Mouse (Mus musculus): ENCODE results near the gene Fez2. TPM values are rescaled to one million over a fixed set of nuclear protein-coding genes. Genes with fewer than 3 reads are reported as not detected.

Fez2 gene
- polyA plus RNA-seq, 2 experiments = 33.6 to 44.1 TPM

DNA sequence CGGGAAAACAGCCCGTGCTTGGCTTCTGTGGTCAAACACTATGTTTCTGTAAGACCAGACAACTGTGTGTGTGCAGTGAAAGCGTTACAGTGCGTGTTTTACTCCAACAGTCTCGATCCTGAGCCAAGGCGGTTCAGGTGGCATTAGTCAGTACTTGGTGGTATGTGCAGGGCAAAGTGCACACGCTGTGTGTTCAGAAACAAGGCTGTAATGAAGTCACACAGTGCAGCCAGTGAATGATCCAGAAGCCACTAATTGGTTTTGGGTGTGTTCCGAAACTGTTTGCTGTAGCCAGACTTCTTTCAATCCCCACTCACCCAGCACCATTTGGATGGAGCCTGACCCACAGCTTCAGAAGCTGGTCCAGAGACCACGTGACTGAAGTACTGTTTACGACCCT, 9.6 kb downstream of the Fez2 start:
- Histone ChIP-seq H3K4me1 (ENCODE audit: control insufficient read depth, insufficient read depth, low read length) (peaks cover 3% of the 10 kb centered on the region; the same call in 1 of the 2 replicates), H3K4me2 (replicated peaks; ENCODE audit: low read depth, low read length, severe bottlenecking) (no peak overlapping the region), H3K36me3 (ENCODE audit: control insufficient read depth, insufficient read depth, low read length) (peaks cover 18% of the 10 kb centered on the region), H3K9me3 (ENCODE audit: control insufficient read depth, low read length) (no peaks in the 10 kb centered on the region), H3K9ac (ENCODE audit: low read depth, low read length, severe bottlenecking) (no peak overlapping the region), H3K27ac (replicated peaks; ENCODE audit: low read depth, low read length) (no peak overlapping the region), H3K4me3 (replicated peaks; ENCODE audit: low read length) (no peak overlapping the region), H3K27me3 (ENCODE audit: control insufficient read depth, insufficient read depth, low read length) (no peaks in the 10 kb centered on the region)
- ATAC-seq (ENCODE audit: low FRiP score, low read depth) = no peak
- no peak for DNase-seq (ENCODE audit: low spot score)
- no peak for TF ChIP-seq POLR2A (IDR thresholded peaks at IDR 0.05; ENCODE audit: borderline replicate concordance, extremely low read depth, insufficient read depth, insufficient read length)
- WGBS = 67% methylated on average over 10 of the region's 10 CpGs

DNA sequence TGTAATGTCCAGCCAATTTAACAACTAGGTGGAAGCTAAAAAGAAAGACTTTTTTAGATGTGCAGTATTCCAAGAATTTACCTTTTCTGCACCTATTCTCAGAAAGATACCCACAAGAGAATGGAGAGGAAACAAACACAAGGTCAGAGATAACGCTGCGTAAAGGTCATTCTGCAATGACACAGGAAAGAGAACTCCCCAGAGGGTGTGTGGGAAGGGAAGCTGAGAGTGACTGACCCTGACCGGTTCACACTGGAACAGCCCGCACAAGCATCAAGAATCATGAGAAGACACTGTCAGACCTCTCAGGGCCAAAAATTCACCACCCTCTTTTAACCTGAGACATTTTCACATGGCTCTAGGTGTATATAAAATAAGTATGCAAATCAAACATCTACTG, 10.4 kb downstream of the Fez2 start:
- no peak overlapping the region for H3K4me3 ChIP-seq (replicated peaks; ENCODE audit: low read length)
- peaks cover 23% of the 10 kb centered on the region for H3K36me3 ChIP-seq (ENCODE audit: control insufficient read depth, insufficient read depth, low read length)
- DNase-seq (ENCODE audit: low spot score) (no peak), ATAC-seq (ENCODE audit: low FRiP score, low read depth) (no peak)
- H3K9me3 ChIP-seq (ENCODE audit: control insufficient read depth, low read length) = no peaks in the 10 kb centered on the region
- peaks cover 3% of the 10 kb centered on the region; the same call in 1 of the 2 replicates for H3K4me1 ChIP-seq (ENCODE audit: control insufficient read depth, insufficient read depth, low read length)
- no peaks in the 10 kb centered on the region for H3K27me3 ChIP-seq (ENCODE audit: control insufficient read depth, insufficient read depth, low read length)
- no peak overlapping the region for H3K4me2 ChIP-seq (replicated peaks; ENCODE audit: low read depth, low read length, severe bottlenecking)
- H3K27ac ChIP-seq (replicated peaks; ENCODE audit: low read depth, low read length) = no peak overlapping the region
- 87% methylated on average over 4 of the region's 4 CpGs for WGBS
- no peak overlapping the region for H3K9ac ChIP-seq (ENCODE audit: low read depth, low read length, severe bottlenecking)
- TF ChIP-seq POLR2A (IDR thresholded peaks at IDR 0.05; ENCODE audit: borderline replicate concordance, extremely low read depth, insufficient read depth, insufficient read length) = no peak

DNA sequence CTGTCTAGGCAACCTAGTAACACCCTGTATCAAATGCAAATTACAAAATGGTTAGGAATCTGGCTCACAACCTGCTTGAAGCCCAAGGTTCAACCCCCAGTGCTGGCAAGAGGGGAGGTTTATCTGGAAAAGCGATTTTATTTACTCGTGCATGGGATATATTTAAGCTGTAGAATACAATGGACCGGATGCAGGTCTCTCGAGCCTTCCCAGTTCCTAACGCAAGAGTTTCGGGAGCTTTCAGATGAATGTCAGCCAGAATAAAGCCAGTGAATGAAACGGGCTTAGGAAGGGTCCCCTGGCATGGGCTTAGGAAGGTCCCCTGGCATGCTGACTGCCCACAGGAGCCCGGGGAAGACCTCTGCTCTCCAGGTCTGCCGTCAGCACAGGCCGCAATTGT, 11.1 kb downstream of the Fez2 start:
- Histone ChIP-seq H3K4me1 (ENCODE audit: control insufficient read depth, insufficient read depth, low read length) (peaks cover 3% of the 10 kb centered on the region; the same call in 1 of the 2 replicates), H3K9me3 (ENCODE audit: control insufficient read depth, low read length) (no peaks in the 10 kb centered on the region), H3K27ac (replicated peaks; ENCODE audit: low read depth, low read length) (no peak overlapping the region), H3K36me3 (ENCODE audit: control insufficient read depth, insufficient read depth, low read length) (peaks cover 28% of the 10 kb centered on the region), H3K9ac (ENCODE audit: low read depth, low read length, severe bottlenecking) (no peak overlapping the region), H3K4me2 (replicated peaks; ENCODE audit: low read depth, low read length, severe bottlenecking) (no peak overlapping the region), H3K27me3 (ENCODE audit: control insufficient read depth, insufficient read depth, low read length) (no peaks in the 10 kb centered on the region), H3K4me3 (replicated peaks; ENCODE audit: low read length) (no peak overlapping the region)
- no peak for TF ChIP-seq POLR2A (IDR thresholded peaks at IDR 0.05; ENCODE audit: borderline replicate concordance, extremely low read depth, insufficient read depth, insufficient read length)
- DNase-seq (ENCODE audit: low spot score) (no peak), ATAC-seq (ENCODE audit: low FRiP score, low read depth) (no peak)
- 85% methylated on average over 10 of the region's 10 CpGs for WGBS

DNA sequence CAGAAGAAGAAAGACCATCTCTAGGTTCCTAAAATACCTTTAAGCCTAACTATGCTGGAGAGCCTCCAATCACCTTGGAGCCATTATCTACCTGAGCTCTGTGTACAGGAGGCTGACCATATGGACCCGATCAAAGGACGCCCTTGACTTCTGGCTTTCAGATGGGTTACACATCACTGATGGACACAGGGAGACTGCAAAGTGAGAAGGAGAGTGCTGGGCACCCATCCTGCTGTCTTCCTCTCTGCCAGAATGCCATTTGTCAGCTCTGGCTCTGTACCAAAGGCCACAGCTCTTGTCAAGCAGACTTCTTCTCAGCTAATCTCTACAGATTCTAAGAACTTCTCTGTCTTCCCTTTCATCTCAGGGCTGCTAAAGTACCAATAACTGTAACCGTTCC, 12.6 kb downstream of the Fez2 start:
- Histone ChIP-seq H3K4me2 (replicated peaks; ENCODE audit: low read depth, low read length, severe bottlenecking) (no peak overlapping the region), H3K27me3 (ENCODE audit: control insufficient read depth, insufficient read depth, low read length) (no peaks in the 10 kb centered on the region), H3K27ac (replicated peaks; ENCODE audit: low read depth, low read length) (no peak overlapping the region), H3K4me1 (ENCODE audit: control insufficient read depth, insufficient read depth, low read length) (no peaks in the 10 kb centered on the region), H3K36me3 (ENCODE audit: control insufficient read depth, insufficient read depth, low read length) (peaks cover 36% of the 10 kb centered on the region), H3K9me3 (ENCODE audit: control insufficient read depth, low read length) (no peaks in the 10 kb centered on the region), H3K4me3 (replicated peaks; ENCODE audit: low read length) (no peak overlapping the region), H3K9ac (ENCODE audit: low read depth, low read length, severe bottlenecking) (no peak overlapping the region)
- WGBS = 85% methylated on average over 3 of the region's 3 CpGs
- no peak for ATAC-seq (ENCODE audit: low FRiP score, low read depth)
- no peak for TF ChIP-seq POLR2A (IDR thresholded peaks at IDR 0.05; ENCODE audit: borderline replicate concordance, extremely low read depth, insufficient read depth, insufficient read length)
- DNase-seq (ENCODE audit: low spot score) = no peak

DNA sequence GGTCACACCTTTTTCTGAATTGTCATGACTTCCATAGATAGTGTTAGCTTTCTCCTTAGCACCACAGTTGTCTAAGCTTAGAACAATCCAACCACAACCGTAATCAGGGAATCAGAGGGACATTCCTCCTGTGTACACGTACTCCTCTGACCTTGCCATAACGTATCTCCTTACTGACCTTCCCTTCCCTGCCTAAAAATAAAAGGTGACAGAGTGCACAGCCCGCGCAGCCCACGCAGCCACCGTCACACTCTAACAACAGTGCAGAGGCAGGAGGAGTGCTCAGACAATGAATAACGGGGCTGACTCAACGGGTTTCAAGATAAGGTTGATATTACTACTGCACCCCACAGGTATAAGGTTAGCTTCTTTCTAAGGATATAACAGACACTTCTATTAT, 14.1 kb downstream of the Fez2 start:
- ATAC-seq (ENCODE audit: low FRiP score, low read depth) = no peak

DNA sequence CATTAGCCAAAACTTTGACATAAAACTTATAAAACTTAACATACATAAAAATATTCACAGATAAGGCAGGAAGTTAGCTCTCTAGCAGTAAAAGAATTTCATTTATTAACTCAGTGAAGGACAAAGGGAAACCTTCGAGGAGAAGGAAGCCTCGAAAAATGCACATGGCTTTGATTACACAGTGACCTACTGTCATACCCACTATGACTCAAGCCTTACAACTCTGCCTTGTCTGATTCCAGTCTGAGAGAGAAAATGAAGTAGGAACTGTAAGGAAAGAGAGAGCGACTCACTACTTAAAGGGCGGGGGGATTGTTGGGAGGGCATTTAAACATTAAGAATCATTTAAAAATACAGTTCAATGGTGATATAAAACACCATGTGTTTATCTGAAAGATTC, 14.7 kb downstream of the Fez2 start:
- Histone ChIP-seq H3K9ac (ENCODE audit: low read depth, low read length, severe bottlenecking) (no peak overlapping the region), H3K4me3 (replicated peaks; ENCODE audit: low read length) (no peak overlapping the region), H3K4me2 (replicated peaks; ENCODE audit: low read depth, low read length, severe bottlenecking) (no peak overlapping the region), H3K27me3 (ENCODE audit: control insufficient read depth, insufficient read depth, low read length) (no peaks in the 10 kb centered on the region), H3K36me3 (ENCODE audit: control insufficient read depth, insufficient read depth, low read length) (peaks cover 39% of the 10 kb centered on the region), H3K27ac (replicated peaks; ENCODE audit: low read depth, low read length) (no peak overlapping the region), H3K9me3 (ENCODE audit: control insufficient read depth, low read length) (no peaks in the 10 kb centered on the region), H3K4me1 (ENCODE audit: control insufficient read depth, insufficient read depth, low read length) (no peaks in the 10 kb centered on the region)
- no peak for TF ChIP-seq POLR2A (IDR thresholded peaks at IDR 0.05; ENCODE audit: borderline replicate concordance, extremely low read depth, insufficient read depth, insufficient read length)
- DNase-seq (ENCODE audit: low spot score) = no peak
- no peak for ATAC-seq (ENCODE audit: low FRiP score, low read depth)
- WGBS = 70% methylated on average over 4 of the region's 4 CpGs

More for the DNA sequence above, 14.1 kb downstream of the Fez2 start:
- WGBS = 88% methylated on average over 9 of the region's 9 CpGs
- Histone ChIP-seq H3K4me2 (replicated peaks; ENCODE audit: low read depth, low read length, severe bottlenecking) (no peak overlapping the region), H3K27me3 (ENCODE audit: control insufficient read depth, insufficient read depth, low read length) (no peaks in the 10 kb centered on the region), H3K4me3 (replicated peaks; ENCODE audit: low read length) (no peak overlapping the region), H3K27ac (replicated peaks; ENCODE audit: low read depth, low read length) (no peak overlapping the region), H3K4me1 (ENCODE audit: control insufficient read depth, insufficient read depth, low read length) (no peaks in the 10 kb centered on the region), H3K36me3 (ENCODE audit: control insufficient read depth, insufficient read depth, low read length) (peaks cover 39% of the 10 kb centered on the region), H3K9me3 (ENCODE audit: control insufficient read depth, low read length) (no peaks in the 10 kb centered on the region), H3K9ac (ENCODE audit: low read depth, low read length, severe bottlenecking) (no peak overlapping the region)
- no peak for DNase-seq (ENCODE audit: low spot score)
- TF ChIP-seq POLR2A (IDR thresholded peaks at IDR 0.05; ENCODE audit: borderline replicate concordance, extremely low read depth, insufficient read depth, insufficient read length) = no peak

Measured in limb, embryonic 14.5 days (tissue).